Mouse (Mus musculus) lung, postnatal 14 days (tissue): ENCODE data around the gene D3Ertd751e.

Source experiments
- DNase-seq: peaks from one replicate; pipeline ENCODE4 v3.0.0; 2021

Gene D3Ertd751e

DNA sequence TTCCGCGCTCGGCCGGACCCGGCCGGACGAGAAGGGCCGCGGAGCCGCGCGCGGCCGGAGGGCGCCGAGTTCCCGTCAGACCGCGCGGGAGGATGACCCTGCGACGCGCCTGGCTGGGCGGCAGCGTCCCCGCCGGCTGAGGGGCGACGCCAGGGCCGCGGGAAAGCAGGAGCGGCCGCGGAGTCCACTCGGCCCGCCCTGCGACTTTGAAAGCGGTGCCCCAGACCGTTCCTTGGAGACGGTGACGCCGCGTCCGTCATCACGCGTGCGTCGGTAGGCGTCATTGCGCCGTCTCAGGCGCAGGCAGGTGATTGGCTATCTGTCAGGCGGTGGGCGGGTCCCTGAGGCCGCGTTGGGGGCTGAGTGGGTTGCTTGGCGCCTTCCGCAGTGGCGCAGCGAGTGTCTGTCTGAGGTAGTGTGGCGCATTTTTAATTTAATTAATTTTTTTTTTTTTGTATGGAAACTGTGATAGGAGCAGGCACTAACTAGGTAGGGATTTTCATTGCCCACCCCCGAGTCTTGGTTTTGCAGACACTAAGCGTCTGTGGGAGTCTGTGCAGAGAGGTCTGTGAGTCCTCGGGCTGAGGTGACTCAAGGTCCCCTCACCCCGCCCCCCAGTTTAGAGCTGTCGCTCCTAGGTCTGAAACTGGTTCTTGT lies at the start of gene D3Ertd751e, which contains the start of gene Sclt1:
Gene D3Ertd751e, plus strand, starts transcription at position 334 of the 657 bp plus-strand sequence.
Gene Sclt1, minus strand, starts transcription at position 237 of the 657 bp plus-strand sequence.
- DNase-seq, result peak; percentile 97

GRCm38 (mm10) chr3:41695681-41696080 lies 46.7 kb upstream of the D3Ertd751e start:
- no peak for DNase-seq

GRCm38 (mm10) chr3:41741601-41742277 lies 672 bp upstream of the D3Ertd751e start:
- peak; percentile 1 for DNase-seq

- peak; percentile 2 for DNase-seq
Measured at GRCm38 (mm10) chr3:41743436-41743835, 1.0 kb downstream of the D3Ertd751e start.

DNA sequence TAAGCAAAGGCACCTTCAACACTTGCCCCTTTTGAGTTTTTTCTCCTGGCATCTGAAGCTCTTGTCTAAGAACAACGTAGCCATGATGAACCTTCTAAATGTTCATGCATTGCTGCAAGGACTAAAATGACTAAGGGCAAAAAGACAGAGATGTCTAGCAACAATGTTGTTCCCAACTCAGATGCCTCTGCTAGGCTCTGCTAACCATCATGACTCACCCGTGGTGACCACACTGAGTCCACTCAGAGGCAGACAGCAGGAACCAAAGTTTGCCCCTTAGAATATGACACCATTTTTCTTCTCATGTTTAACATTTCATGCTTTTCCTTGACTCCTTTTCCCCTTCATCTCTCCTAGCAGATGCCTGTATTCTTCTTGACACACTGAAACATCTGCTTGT lies 12.1 kb downstream of the D3Ertd751e start:
- no peak for DNase-seq

- no peak for DNase-seq
Measured at GRCm38 (mm10) chr3:41762091-41762490, 19.7 kb downstream of the D3Ertd751e start.

GRCm38 (mm10) chr3:41812447-41812846 lies 70.0 kb downstream of the D3Ertd751e start:
- no peak for DNase-seq
